Mouse (Mus musculus): ENCODE data around the gene Hist1h2bj.
"Not testable (repeated sequence)": the region's sequence is repeated elsewhere in the genome, so short reads cannot be mapped to it uniquely, and the experiment has no call there.

The Hist1h2bj gene

DNA sequence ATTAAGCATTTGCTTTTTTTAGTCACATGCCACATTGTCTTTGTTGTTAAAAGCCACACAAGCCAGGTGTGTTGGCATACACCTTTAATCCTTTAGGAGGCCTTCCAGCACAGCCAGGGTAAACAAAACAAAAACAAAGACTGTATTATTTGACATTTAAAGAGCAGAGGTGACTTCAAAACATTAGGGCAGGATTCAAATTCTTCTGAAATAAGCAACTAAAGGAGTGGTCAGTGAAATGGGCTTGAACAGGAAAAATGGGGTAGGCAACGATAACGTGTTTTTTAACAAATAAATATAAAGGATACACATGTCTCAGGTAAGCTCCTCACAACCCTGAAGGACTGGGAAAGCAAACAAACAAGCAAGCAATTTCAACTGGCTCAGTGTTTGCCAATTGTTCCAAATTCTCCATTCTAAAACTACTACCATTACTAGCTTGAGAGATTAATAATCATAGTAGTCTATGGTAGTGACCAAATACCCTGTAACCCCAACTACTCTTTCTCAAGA lies 3.0 kb upstream of the Hist1h2bj start:
- DNase-seq (ENCODE audit: extremely low spot score), result no peak

DNA sequence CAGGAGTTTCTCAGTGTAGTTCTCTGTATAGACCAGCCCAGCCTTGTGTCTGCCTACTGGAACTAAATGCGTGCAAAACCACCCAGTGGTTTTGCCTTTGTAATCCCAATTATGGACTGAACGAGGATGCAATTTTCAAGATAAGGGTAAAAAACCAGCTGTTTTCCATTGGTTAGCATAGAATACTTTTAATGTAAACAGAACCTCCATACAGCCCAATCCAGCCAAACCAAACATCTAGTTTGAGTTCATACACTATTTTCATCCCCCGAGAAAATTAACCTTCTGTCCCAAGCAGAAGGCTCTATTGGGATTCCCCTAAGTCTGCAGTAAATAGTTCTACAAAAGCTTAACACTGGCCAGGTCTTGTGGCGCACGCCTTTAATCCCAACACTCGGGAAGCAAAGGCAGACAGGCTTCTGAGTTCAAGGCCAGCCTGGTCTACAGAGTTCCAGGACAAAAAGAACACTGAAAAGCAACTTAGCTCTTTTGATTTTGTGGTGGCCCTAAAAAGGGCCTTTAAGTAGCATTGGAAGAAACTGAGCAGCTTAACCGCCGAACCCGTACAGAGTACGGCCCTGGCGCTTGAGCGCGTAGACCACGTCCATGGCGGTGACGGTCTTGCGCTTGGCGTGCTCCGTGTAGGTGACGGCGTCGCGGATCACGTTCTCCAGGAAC lies 2.4 kb upstream of the Hist1h2bj start:
- peak; percentile 84 for DNase-seq (ENCODE audit: extremely low spot score)

DNA sequence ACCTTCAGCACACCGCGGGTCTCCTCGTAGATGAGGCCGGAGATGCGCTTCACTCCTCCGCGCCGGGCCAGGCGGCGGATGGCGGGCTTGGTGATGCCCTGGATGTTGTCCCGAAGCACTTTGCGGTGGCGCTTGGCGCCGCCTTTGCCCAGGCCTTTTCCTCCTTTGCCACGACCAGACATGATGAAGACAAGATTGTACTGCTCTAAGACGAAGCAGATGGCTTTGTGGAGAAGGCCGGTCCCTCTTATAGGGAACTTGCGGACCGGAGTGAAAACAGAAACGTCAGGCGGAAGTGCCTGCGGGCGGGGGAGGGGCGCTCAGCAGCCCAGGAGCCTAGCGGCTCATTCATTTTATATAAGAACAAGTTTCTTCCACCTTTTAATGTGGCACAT lies 1.9 kb upstream of the Hist1h2bj start, which contains the start of gene Hist1h4i:
Gene Hist1h4i (minus strand): TSS at position 221 of the 395 bp plus-strand sequence.
- peak; percentile 97 for DNase-seq (ENCODE audit: extremely low spot score)

DNA sequence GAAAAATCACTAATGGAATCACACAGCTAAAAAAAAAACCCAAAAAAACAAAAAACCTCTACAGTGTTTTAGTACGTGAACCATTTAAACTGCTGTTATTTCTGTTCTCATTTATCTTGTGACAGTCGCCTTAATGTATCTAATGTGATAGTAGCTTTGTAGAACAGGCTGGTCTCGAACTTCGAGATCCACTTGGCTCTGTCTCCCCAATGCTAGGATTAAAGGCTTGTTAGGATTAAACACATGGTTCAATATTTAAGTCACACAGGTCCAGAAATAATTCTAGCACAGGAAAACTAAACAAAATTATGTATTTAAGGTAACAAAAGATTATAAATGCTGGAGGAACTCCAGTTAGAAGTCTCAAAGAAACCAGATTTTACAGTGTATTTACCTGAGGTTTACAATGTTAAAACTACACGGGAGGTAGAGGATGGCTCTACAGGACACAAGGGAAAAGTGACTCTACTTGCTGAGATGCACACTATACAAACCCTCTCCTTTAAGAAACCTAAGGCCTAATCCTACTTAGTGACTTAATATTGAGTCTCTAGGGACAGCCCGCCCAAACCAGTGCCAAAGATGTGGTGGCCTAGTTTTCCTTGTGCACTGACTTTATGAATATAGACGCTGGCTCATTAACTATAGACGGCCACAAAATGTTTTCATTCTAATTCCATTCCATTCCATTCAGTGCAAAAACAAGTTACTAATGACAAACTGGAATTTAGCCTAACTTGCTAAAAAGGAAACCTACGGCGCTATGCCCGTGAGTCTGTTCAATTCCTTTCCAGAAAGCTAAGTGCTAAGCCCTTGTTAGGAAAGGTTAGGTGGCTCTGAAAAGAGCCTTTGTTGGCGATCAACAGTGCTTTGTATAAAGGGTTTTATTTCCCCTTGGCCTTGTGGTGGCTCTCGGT lies 1.1 kb upstream of the Hist1h2bj start:
- peak; percentile 73 for DNase-seq (ENCODE audit: extremely low spot score)

DNA sequence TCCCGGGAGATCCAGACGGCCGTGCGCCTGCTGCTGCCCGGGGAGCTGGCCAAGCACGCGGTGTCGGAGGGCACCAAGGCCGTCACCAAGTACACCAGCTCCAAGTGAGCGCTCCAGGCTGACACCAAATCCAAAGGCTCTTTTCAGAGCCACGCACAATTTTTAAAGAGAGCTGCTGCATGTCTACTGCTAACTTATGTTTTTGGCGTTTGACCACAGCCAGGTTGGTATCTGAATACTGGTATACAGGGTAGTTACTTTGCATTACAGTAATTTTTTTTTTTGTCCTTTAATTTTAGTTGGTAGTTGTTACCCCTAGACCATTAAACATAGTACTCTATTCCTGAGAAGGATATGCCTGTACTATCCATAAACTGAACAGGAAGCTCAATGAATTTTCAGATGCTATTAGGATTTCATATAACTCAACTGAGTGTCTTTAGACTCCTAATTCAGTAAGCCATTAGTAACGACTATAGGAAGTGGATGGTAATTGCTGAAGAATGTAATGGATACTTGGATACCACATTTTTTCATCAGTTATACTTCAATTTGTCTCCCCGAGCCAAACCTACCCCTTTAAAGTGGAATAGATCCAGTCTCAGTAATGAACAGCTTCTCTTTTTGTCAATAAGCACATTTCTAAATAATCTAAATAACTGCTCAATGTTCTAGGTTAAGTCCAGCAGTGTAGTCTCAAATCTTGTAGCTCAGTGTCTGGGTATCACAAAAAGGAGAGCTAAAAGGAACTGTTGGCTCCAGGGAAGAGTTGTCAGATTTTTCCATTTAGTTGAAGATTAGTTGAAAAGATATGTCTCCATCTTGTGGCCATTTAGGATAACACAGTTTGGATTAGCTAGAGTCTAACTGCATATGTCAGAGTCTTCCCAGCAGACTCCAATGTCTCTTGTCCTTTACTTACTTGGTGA lies 753 bp downstream of the Hist1h2bj start:
- DNase-seq (ENCODE audit: extremely low spot score), result peak; percentile 78

DNA sequence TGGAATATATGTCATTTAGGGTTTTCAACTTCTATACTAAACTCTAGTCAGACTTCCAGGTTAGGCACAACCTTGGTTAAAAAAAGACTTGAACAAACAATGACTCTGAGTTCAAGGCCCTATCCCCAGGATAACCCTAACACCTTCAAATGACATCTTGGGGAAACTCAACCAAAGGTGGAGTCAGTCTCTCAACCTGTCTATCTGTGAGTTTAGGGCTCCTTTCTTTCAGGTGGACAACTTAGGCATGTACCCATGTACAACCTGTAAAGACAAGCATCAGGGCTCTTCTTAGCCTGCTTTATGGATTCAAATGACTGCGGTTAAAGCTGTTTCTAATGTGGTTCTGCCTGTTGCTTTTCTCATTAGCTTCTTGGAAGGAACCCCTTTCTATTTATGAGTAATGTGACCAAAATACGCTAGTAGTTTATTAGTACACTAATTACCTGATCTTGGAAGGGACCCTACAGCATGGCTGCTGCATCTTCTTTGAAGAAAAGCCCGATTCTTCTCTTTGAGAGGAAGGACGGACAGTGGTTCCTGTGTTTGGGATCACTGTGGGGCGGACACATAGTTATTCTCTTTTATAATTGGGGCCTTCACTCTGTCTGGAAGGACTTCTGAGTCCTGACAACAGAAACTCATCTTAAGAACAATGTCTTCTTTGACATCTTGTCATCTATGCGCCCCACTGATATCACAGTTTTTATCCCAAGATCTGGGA lies 1.6 kb downstream of the Hist1h2bj start:
- no peak for DNase-seq (ENCODE audit: extremely low spot score)

DNA sequence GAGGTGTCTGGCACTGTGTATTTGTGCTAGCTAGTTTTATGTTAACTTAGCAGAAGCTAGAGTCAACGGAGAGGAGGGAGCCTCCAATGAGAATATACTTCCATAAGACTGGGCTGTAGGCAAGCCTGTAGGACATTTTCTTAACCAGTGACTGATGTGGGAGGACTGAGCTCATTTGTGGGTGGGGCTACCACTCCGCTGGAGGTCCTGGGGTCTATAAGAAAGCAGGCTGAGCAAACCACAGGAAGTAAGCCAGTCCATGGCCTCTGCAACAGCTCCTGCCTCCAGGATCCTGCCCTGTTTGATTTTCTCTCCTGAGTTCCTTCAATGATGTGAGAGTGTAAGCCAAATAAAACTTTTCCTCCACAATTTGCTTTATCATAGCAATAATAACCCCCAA lies 2.3 kb downstream of the Hist1h2bj start:
- no peak for DNase-seq (ENCODE audit: extremely low spot score)

DNA sequence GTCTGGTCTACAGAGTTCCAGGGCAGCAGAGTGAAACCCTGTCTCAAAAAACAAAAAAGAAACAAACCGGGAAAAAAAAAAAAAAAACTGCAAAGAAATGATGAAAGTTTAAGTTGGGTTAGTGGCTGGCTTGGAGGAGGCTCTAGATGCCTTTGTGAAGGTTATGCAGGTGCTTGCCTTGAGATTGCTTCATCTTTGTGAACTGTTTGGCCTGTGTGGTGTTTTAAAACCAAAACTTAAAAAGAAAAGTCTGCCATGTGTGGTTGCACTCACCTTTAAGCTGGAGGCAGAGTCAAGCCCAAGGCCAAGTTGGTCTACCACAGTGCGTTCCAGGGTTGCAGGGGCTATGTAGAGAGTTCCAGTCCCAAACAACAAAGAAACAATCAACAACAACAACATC lies 6.0 kb downstream of the Hist1h2bj start:
- no peak for DNase-seq (ENCODE audit: extremely low spot score)

DNA sequence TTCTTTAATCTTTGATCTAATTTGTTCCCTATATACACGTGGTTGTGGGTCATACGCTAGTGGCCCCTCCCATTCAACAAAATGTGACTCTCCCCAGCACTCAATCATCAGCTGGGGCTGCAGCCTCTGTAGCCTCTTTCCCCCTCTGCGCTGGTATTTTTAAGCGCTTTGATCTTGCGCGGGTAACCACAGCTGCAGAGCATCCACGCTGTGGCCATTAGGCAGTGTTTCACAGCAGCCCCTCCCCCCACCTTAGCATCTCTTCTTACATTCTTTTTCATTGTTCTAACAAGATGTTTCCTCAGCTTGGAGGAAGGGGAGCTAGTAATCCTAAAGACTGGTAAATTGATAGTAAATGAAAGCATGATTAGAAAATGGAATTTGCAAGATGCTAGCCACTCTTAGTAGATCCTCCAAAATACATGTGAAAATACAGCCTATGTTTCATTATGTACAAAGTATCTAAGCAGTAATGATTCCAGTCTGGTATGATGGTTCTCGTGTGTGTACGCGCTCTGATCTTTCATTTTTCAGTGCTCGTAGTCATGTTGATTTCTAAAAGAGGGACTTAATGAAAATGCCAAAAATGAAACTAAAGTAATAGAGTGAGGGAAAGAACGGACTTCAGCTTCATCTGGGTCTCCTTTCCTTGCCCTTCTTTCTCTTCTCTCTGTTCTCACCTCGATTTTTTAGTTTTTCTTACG lies 6.9 kb downstream of the Hist1h2bj start:
- DNase-seq (ENCODE audit: extremely low spot score), result peak; percentile 83

DNA sequence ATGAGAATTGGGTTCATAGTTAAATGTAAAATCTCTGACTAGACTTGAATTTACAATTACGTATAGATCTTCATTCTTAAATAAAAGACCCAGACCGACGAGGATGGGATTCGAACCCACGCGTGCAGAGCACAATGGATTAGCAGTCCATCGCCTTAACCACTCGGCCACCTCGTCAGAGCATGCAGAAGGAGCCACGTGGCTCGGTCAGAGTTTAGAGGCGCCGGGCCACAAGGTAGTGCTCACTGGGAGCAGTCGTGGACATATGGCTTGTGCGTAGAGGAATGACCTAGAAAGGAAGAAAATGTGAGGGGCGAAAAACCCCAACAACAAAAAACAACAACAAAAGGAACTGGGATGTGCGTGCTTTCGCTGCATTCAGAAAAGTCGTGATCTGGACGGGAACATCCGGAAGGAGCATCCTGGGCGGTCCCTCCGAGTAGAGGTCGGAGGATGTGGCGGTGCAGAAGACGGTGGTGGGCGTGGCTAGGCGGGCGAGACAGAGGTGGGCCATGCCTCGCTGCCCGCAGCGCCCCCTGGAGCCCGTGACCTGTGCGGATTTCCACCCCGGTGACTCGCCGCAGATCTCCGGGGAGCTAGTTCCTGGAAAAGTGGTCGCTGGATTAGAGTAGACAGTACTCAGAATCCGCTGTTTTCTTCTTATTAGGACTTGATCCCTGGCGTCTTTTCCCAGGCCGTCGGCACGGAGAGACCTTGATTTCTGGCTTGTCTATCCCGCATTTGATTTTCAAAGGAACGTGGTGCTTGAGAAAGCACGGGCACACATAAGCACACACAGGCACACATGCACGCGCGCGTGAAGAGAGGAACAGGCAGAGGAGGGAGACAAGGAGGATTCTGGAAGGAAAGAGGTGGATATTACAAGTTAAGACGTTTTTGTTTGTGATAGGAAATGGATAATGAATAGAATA lies 7.8 kb downstream of the Hist1h2bj start:
- peak; percentile 97 for DNase-seq (ENCODE audit: extremely low spot score)

DNA sequence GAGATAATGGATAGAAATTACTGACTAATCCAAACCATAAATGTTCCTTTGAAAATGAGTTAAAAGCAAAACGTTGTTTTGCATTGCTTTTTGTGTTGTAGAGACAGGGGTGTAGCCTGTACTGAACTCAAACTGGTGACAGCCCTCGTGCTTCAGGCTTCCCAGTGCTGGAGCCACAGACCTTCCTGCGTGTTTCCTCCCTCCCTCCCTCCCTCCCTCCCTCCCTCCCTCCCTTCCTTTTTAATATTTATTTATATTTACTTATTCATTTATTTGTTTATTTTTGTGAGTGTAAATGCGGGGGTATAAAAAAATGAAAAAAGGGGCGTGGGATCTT lies 8.5 kb downstream of the Hist1h2bj start:
- no peak for DNase-seq (ENCODE audit: extremely low spot score)

DNA sequence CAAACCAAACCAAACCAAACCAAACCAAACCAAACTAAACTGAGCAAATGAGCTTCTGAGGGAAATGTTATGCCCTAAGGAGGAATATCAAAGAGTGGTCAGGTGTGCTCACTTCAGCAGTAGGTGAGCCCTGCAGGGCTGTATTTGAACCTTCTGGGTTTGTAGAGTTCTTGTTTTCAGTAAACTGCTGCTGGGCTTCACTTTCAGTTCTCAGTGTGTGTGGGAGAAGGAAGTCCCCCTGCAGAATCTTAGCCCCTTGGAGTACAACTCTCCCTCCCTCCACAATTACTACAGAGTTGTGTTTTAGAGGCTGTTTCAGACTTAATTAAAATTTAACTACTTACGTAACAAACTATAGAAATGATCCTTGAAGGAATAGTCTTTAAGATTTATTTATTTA lies 10.7 kb downstream of the Hist1h2bj start:
- DNase-seq (ENCODE audit: extremely low spot score), result no peak

DNA sequence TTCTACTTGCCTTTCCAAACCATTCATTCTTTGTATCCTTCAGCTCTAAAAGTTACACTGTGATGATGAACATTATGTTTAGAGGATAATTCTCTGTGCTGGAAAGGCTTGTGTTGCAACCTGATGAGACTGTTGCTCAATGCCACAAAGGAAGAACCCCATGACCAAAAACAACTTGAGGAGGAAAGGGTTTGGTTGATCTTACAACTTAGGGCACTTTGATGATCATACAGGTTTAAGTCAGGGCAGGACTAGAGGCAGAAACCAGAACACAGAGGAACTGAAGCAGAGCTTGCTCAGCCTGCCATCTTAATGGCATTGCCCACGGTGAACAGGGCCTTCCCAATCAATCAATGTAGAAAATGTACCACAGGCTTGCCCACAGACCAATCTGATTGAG lies 18.4 kb downstream of the Hist1h2bj start:
- DNase-seq (ENCODE audit: extremely low spot score), result no peak

DNA sequence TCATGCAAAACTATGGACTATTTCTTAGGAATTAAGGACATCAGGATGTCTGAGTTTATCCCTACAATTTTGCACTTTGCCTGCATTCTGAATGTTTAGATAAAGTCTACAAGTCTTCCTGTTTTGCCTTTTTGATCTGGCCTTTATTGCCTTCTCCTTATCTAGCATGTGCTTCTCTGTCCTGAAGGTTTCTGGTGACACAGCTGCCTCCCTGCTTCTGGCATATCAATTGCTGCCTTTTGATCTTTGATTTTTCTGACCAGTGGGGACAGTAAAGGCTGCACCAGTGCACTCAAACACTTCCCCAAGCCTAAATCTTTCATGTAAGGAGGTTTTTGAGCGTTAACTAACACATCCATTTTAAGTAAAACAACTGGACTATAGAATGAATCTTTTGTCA lies 20.5 kb downstream of the Hist1h2bj start:
- no peak for DNase-seq (ENCODE audit: extremely low spot score)

DNA sequence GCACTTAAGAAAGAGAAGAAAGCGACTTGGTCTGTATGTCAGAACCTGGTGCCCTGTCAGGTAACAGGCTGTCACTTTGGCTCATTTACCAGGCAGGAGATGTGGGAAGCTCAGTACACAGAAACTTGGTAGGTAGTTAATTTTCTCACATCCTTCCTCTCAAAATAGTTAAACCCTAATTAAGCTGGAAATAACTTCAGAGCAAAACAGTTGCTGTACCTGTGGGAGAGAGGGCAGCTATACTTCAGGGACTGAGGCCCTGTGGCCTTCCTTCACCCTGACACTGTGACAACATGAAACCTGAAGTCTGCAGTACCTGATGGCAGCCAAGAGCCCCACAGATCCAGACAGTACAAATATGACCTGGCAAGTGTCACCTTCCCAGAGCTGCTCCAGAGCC lies 41.1 kb downstream of the Hist1h2bj start, which contains the start of gene Vmn1r188:
Gene Vmn1r188 (plus strand): TSS at position 301 of the 400 bp plus-strand sequence.
- not testable (repeated sequence) for DNase-seq (ENCODE audit: extremely low spot score)
